Mouse (Mus musculus) liver, embryonic 14.5 days (tissue): ENCODE data around the gene Ccdc103.

Source experiments
- CTCF ChIP-seq: IDR thresholded peaks from 2 replicates; pipeline ENCODE4 v1.5.1; 2016; ENCODE audit warnings: antibody characterized with exemption, low read depth, control low read depth
- EP300 ChIP-seq: IDR thresholded peaks from 2 replicates; pipeline ENCODE4 v1.6.1; 2016; ENCODE audit warnings: antibody characterized with exemption, low read depth

GRCm38 (mm10) chr11:102834219-102834618 lies 46.8 kb upstream of the Ccdc103 start:
- TF ChIP-seq CTCF (no peak), EP300 (no peak)
